Mouse (Mus musculus) stomach, postnatal 0 days (tissue): ENCODE measurements at regions not wholly inside any gene's neighbourhood (a gene's known extent, or its start where the extent isn't known, plus 50 kb on each side); places are given as distances from the start of the nearest gene placed in this dataset.
"Not testable (repeated sequence)": the region's sequence is repeated elsewhere in the genome, so short reads cannot be mapped to it uniquely, and the experiment has no call there.

Experiments
- CTCF ChIP-seq: IDR thresholded peaks from 2 replicates; pipeline ENCODE4 v1.5.1; 2016; ENCODE audit warnings: antibody characterized with exemption, low read depth, mild to moderate bottlenecking, moderate library complexity
- EP300 ChIP-seq: optimal IDR thresholded peaks from 2 replicates; pipeline ENCODE3; 2016; ENCODE audit warnings: antibody characterized with exemption

GRCm38 (mm10) chr2:99363651-99364050 is 696.5 kb upstream of the Gm10800 start:
- TF ChIP-seq CTCF, EP300: not testable (repeated sequence)
